Mouse (Mus musculus) MEL (cell line): ENCODE measurements around the gene Nt5c2. TPM values are rescaled to one million over a fixed set of nuclear protein-coding genes. Genes with fewer than 3 reads are reported as not detected.
A peak's percentile ranks its signal among the peaks of the same experiment; 100 is the strongest.

Source experiments
- BHLHE40 ChIP-seq: IDR thresholded peaks from 2 replicates; pipeline ENCODE4 v1.6.1; 2012; ENCODE audit warnings: low read depth, mild to moderate bottlenecking, inconsistent platforms, low read length, improper control_type of control experiment, borderline replicate concordance
- CHD2 ChIP-seq: IDR thresholded peaks from 2 replicates; pipeline ENCODE4 v1.6.1; 2011; ENCODE audit warnings: low read length, improper control_type of control experiment
- CTCF ChIP-seq, 3 experiments: IDR thresholded peaks in 2 of 3; conservative IDR thresholded peaks in 1 of 3; 2 replicates each; pipeline ENCODE4 v1.5.1; 2011 to 2012; ENCODE audit warnings: low read length in 3 of 3, low read depth in 2 of 3, mild to moderate bottlenecking in 2 of 3, improper control_type of control experiment in 1 of 3, inconsistent platforms in 1 of 3, mixed read lengths in 1 of 3, moderate library complexity in 1 of 3; ENCODE audit not compliant: control insufficient read depth in 1 of 3, insufficient read depth in 1 of 3, poor library complexity in 1 of 3, severe bottlenecking in 1 of 3
- ELF1 ChIP-seq: IDR thresholded peaks from 2 replicates; pipeline ENCODE4 v1.6.1; 2014; ENCODE audit warnings: low read depth, mild to moderate bottlenecking, inconsistent platforms, low read length, improper control_type of control experiment, moderate library complexity
- ETS1 ChIP-seq: IDR thresholded peaks from 2 replicates; pipeline ENCODE4 v1.6.1; 2012; ENCODE audit warnings: low read depth, mild to moderate bottlenecking, inconsistent platforms, low read length, improper control_type of control experiment, moderate library complexity
- GATA1 ChIP-seq: IDR thresholded peaks from 2 replicates; pipeline ENCODE4 v1.6.1; 2011; ENCODE audit warnings: low read depth, low read length, improper control_type of control experiment
- HCFC1 ChIP-seq: IDR thresholded peaks from 2 replicates; pipeline ENCODE4 v1.6.1; 2012; ENCODE audit warnings: low read depth, mild to moderate bottlenecking, inconsistent platforms, low read length, improper control_type of control experiment, moderate library complexity
- KAT2A ChIP-seq: conservative IDR thresholded peaks from 2 replicates; pipeline ENCODE4 v1.6.1; 2012; ENCODE audit warnings: low read depth, low read length, improper control_type of control experiment, inconsistent platforms
- MAZ ChIP-seq: IDR thresholded peaks from 2 replicates; pipeline ENCODE4 v1.6.1; 2012; ENCODE audit warnings: low read depth, mild to moderate bottlenecking, inconsistent platforms, low read length, improper control_type of control experiment
- MEF2A ChIP-seq: IDR thresholded peaks from 2 replicates; pipeline ENCODE4 v1.6.1; 2014; ENCODE audit warnings: low read depth, mild to moderate bottlenecking, inconsistent platforms, low read length, improper control_type of control experiment; ENCODE audit not compliant: poor library complexity, insufficient replicate concordance, severe bottlenecking; ENCODE audit errors: extremely low read depth
- MXI1 ChIP-seq: IDR thresholded peaks from 2 replicates; pipeline ENCODE4 v1.6.1; 2011; ENCODE audit warnings: mild to moderate bottlenecking, low read depth, low read length, improper control_type of control experiment
- MYC ChIP-seq: IDR thresholded peaks from 2 replicates; pipeline ENCODE4 v1.6.1; 2011; ENCODE audit warnings: low read depth, mild to moderate bottlenecking, low read length, improper control_type of control experiment, moderate library complexity
- NRF1 ChIP-seq: IDR thresholded peaks from 2 replicates; pipeline ENCODE4 v1.6.1; 2014; ENCODE audit warnings: low read depth, mild to moderate bottlenecking, inconsistent platforms, low read length, improper control_type of control experiment, moderate library complexity; ENCODE audit not compliant: poor library complexity, insufficient read depth, severe bottlenecking
- POLR2A ChIP-seq, 2 experiments: IDR thresholded peaks; 2 replicates each; pipeline ENCODE4 v1.6.1; 2011 to 2012; ENCODE audit warnings: low read length in 2 of 2, mild to moderate bottlenecking in 2 of 2, control low read depth in 1 of 2, improper control_type of control experiment in 1 of 2, low read depth in 1 of 2, moderate library complexity in 1 of 2; ENCODE audit not compliant: control insufficient read depth in 1 of 2, insufficient read depth in 1 of 2, poor library complexity in 1 of 2
- POLR2AphosphoS2 ChIP-seq: IDR thresholded peaks from 2 replicates; pipeline ENCODE4 v1.6.1; 2011; ENCODE audit warnings: low read length, improper control_type of control experiment
- RAD21 ChIP-seq: IDR thresholded peaks from 2 replicates; pipeline ENCODE4 v1.6.1; 2011; ENCODE audit warnings: mild to moderate bottlenecking, low read depth, low read length, improper control_type of control experiment
- RCOR1 ChIP-seq: IDR thresholded peaks from 2 replicates; pipeline ENCODE4 v1.6.1; 2012; ENCODE audit warnings: low read depth, mild to moderate bottlenecking, inconsistent platforms, low read length, improper control_type of control experiment
- TAL1 ChIP-seq: IDR thresholded peaks from 2 replicates; pipeline ENCODE4 v1.6.1; 2012; ENCODE audit warnings: mild to moderate bottlenecking, inconsistent platforms, low read length, moderate library complexity, mixed read lengths
- TCF12 ChIP-seq: IDR thresholded peaks from 2 replicates; pipeline ENCODE4 v1.6.1; 2014; ENCODE audit warnings: low read depth, mild to moderate bottlenecking, inconsistent platforms, low read length, improper control_type of control experiment, moderate library complexity
- USF1 ChIP-seq: IDR thresholded peaks from 2 replicates; pipeline ENCODE4 v1.6.1; 2014; ENCODE audit warnings: low read depth, mild to moderate bottlenecking, inconsistent platforms, low read length, improper control_type of control experiment, moderate library complexity
- USF2 ChIP-seq, 2 experiments: IDR thresholded peaks; 2 replicates each; pipeline ENCODE4 v1.6.1; 2011 to 2012; ENCODE audit warnings: improper control_type of control experiment in 2 of 2, low read length in 2 of 2, borderline replicate concordance in 1 of 2, inconsistent platforms in 1 of 2, low read depth in 1 of 2, mild to moderate bottlenecking in 1 of 2; ENCODE audit not compliant: insufficient read depth in 1 of 2
- ZKSCAN1 ChIP-seq: IDR thresholded peaks from 2 replicates; pipeline ENCODE4 v1.6.1; 2012; ENCODE audit warnings: low read depth, mild to moderate bottlenecking, inconsistent platforms, low read length, improper control_type of control experiment, moderate library complexity
- ZMIZ1 ChIP-seq: IDR thresholded peaks from 2 replicates; pipeline ENCODE4 v1.6.1; 2012; ENCODE audit warnings: low read depth, mild to moderate bottlenecking, inconsistent platforms, low read length, improper control_type of control experiment, moderate library complexity
- polyA plus RNA-seq, 2 experiments: library from polyadenylated mRNA; stranded (reverse) in 1 of 2; unstranded in 1 of 2; fragments of >175 nt in 1 of 2; fragments of >200 nt in 1 of 2; gene quantifications; 2 replicates each; pipeline versions ENCODE4 v1.2.1 to v1.2.4; 2012; ENCODE audit warnings: low replicate concordance in 2 of 2, low read depth in 1 of 2; ENCODE audit not compliant: insufficient read length in 2 of 2, insufficient read depth in 1 of 2, missing spikeins in 1 of 2
- total RNA-seq: library from RNA; depleted of rRNA; stranded (reverse); fragments of 300-350 nt; gene quantifications from 2 replicates; pipeline ENCODE4 v1.2.3, GENCODE M21; 2012

Gene Nt5c2
- total and polyA plus RNA-seq, 3 experiments, result 64.6 to 455 (median 147) TPM

DNA sequence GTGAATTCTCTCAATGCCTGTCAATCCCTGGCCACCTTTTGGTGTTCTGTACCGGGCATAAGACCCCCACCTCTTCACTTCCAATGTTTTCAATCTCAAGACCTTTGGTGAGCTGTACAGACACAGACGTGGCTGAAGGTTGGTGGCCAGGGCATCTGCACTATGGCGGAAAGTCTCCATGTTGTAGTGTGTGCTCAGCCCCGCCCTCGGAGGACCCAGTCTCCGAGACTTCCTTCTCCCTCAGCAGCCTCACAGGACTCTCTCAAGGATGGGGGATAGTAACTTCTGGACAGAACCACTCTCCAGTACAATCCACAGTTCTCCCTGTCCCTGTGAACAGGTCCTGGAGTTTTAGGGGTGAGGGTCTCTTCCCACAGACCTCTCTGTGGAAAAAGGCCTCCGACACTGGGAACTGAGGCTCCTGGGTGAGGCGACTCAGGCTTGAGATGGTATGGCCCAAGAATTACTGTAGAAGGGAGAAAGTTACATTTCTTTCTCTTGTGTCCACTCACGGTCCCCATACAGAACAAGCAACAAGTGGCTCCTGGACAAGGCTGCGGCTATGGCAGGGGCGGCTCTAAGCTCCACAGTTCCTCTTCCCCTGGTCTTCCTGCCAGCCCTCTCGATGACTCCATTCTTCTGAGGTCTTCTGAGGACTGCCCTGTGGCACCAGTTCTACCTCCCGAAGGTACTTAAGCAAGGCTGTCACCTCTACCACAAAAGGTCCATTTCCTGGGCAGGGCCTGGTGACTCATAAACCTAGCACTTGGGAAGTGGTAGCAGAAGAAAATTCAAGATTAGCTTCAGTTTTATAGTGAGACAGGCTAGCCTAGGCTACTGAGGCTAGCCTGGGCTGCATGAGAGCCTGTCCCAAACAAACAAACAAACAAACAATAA is 30.0 kb downstream of the Nt5c2 start (continued):
- TF ChIP-seq ETS1 (0 out of 2 replicates have a peak, but pooled peaks have one; percentile 54), MEF2A (no peak), CHD2 (no peak), POLR2AphosphoS2 (no peak), MYC (no peak), USF2 (IDR thresholded peaks at IDR 0.05; ENCODE audit: borderline replicate concordance in 1 of 2, insufficient read depth in 1 of 2, low read depth in 1 of 2, low read length in 2 of 2) (no peak), POLR2A (IDR thresholded peaks at IDR 0.05; ENCODE audit: control insufficient read depth in 1 of 2, insufficient read depth in 1 of 2, low read depth in 1 of 2, low read length in 2 of 2, poor library complexity in 1 of 2) (peak; percentile 37 to 52; a peak in 3 of 4 replicates), CTCF (IDR thresholded peaks at IDR 0.05 in 2 of 3, conservative IDR thresholded peaks at IDR 0.05 in 1 of 3; ENCODE audit: control insufficient read depth in 1 of 3, insufficient read depth in 1 of 3, low read depth in 2 of 3, low read length in 3 of 3, poor library complexity in 1 of 3, severe bottlenecking in 1 of 3) (no peak), ELF1 (0 out of 2 replicates have a peak, but pooled peaks have one; percentile 26), KAT2A (0 out of 2 replicates have a peak, but pooled peaks have one; percentile 6), MXI1 (peak; percentile 34; the same call in 1 of the 2 replicates), ZKSCAN1 (no peak), RAD21 (no peak), NRF1 (no peak), TAL1 (peak; percentile 58), RCOR1 (peak; percentile 50), BHLHE40 (no peak), GATA1 (0 out of 2 replicates have a peak, but pooled peaks have one; percentile 35), TCF12 (peak; percentile 37), USF1 (no peak), HCFC1 (peak; percentile 45), MAZ (peak; percentile 14; the same call in 1 of the 2 replicates), ZMIZ1 (peak; percentile 19; the same call in 1 of the 2 replicates)
